Mouse (Mus musculus): ENCODE measurements around the gene Entr1. TPM values are rescaled to one million over a fixed set of nuclear protein-coding genes. Genes with fewer than 3 reads are reported as not detected.

The Entr1 gene
- polyA plus RNA-seq, 1 experiment from 2014 or later, result 127 TPM

Other genes starting within 250 kb of the Entr1 start
- 0.22 and 0.29 TPM in 2 replicates for gene Lhx3, start 181.0 kb downstream of the Entr1 start, polyA plus RNA-seq (2016; fragmentation: Nextera tagmentation; extraction: Ambion mirVana)
- gene Qsox2, start 151.8 kb downstream of the Entr1 start, polyA plus RNA-seq (2016; fragmentation: Nextera tagmentation; extraction: Ambion mirVana), result 19.8 and 21.1 TPM in 2 replicates
- 0.05 and 0.07 TPM in 2 replicates for gene Ccdc187, start 94.8 kb downstream of the Entr1 start, polyA plus RNA-seq (2016; fragmentation: Nextera tagmentation; extraction: Ambion mirVana)
- 77.9 and 78.0 TPM in 2 replicates for gene Gpsm1, start 73.8 kb downstream of the Entr1 start, polyA plus RNA-seq (2016; fragmentation: Nextera tagmentation; extraction: Ambion mirVana)
- gene Dnlz, start 37.2 kb downstream of the Entr1 start, polyA plus RNA-seq (2016; fragmentation: Nextera tagmentation; extraction: Ambion mirVana), result 33.8 and 37.2 TPM in 2 replicates
- gene Card9, start 28.4 kb downstream of the Entr1 start, polyA plus RNA-seq (2016; fragmentation: Nextera tagmentation; extraction: Ambion mirVana), result 1.00 and 1.2 TPM in 2 replicates
- 37.8 and 38.9 TPM in 2 replicates for gene Snapc4, start 8.7 kb downstream of the Entr1 start, polyA plus RNA-seq (2016; fragmentation: Nextera tagmentation; extraction: Ambion mirVana)
- gene Pmpca, start within 50 bp of the Entr1 start, polyA plus RNA-seq (2016; fragmentation: Nextera tagmentation; extraction: Ambion mirVana), result 151 and 156 TPM in 2 replicates
- gene Inpp5e, start 19.9 kb upstream of the Entr1 start, polyA plus RNA-seq (2016; fragmentation: Nextera tagmentation; extraction: Ambion mirVana), result 24.6 and 25.5 TPM in 2 replicates
- 27.0 and 29.8 TPM in 2 replicates for gene Sec16a, start 55.9 kb upstream of the Entr1 start, polyA plus RNA-seq (2016; fragmentation: Nextera tagmentation; extraction: Ambion mirVana)
- 25.4 and 26.7 TPM in 2 replicates for gene Notch1, start 127.3 kb upstream of the Entr1 start, polyA plus RNA-seq (2016; fragmentation: Nextera tagmentation; extraction: Ambion mirVana)
- 89.9 and 96.4 TPM in 2 replicates for gene Egfl7, start 190.7 kb upstream of the Entr1 start, polyA plus RNA-seq (2016; fragmentation: Nextera tagmentation; extraction: Ambion mirVana)
- not detected in 2 replicates for gene Gm20532, start 197.3 kb upstream of the Entr1 start, polyA plus RNA-seq (2016; fragmentation: Nextera tagmentation; extraction: Ambion mirVana)
- gene Agpat2, start 215.1 kb upstream of the Entr1 start, polyA plus RNA-seq (2016; fragmentation: Nextera tagmentation; extraction: Ambion mirVana), result 10.1 and 10.2 TPM in 2 replicates
- gene Fam69b, start 239.1 kb upstream of the Entr1 start, polyA plus RNA-seq (2016; fragmentation: Nextera tagmentation; extraction: Ambion mirVana), result 44.1 and 49.4 TPM in 2 replicates

All from forebrain, embryonic 10.5 days (tissue).